Mouse (Mus musculus): Measurements from ENCODE around the gene Cpd.

- TF ChIP-seq CTCF (conservative IDR thresholded peaks at IDR 0.05; ENCODE audit: low read length) (no peak), POU5F1 (IDR thresholded peaks at IDR 0.05; ENCODE audit: borderline replicate concordance, low read length) (no peak)
Observed at GRCm38 (mm10) chr11:76763741-76764122, 83.1 kb downstream of the Cpd start.
